In the genomic region with DNA sequence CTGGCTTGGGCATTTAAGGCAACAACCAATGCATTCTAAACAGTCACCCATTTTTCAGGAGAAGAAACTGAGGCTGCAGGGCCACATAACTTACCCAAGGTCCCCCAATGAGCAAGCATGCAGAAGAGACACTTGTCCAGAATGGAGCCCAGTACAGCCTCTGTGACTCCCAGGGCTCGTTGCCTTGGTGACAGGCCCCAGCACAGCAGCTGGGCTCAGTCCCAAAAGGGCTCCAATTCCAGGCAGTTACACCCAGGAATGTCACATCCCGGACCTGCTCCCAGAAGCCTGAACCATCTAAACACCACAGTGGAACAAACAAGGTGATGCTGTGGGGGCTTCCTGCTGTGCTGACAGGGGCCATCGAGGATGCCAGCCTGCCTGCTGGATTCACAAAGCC, we compare ENCODE assay signal across 9 mouse cellular contexts. TPM values are rescaled to one million over a fixed set of nuclear protein-coding genes. Genes with fewer than 3 reads are reported as not detected.
DNase-seq lines count a peak whose midpoint lies in the region; ATAC-seq and TF ChIP-seq lines count a peak whose summit lies in the region.
"Had no signal": no experiment of that assay in that cellular context is flagged by ENCODE, and none has a peak within 500 bp of the region (broad histone marks: within the 10 kb centered on the region; RNA-seq: fewer than 3 reads in every experiment).

No protein-coding gene starts in this region.

- 0 out of 2 replicates have a peak overlapping the region, but pooled peaks have one; percentile 35 for H3K27ac ChIP-seq in hindbrain, embryonic 10.5 days
- H3K27ac ChIP-seq in hindbrain, embryonic 11.5 days (ENCODE audit: low read depth, low read length) = no peak overlapping the region
- no peak overlapping the region for H3K27ac ChIP-seq in hindbrain, postnatal 0 days

- no peak for ATAC-seq in hindbrain, embryonic 11.5 days (ENCODE audit: low FRiP score)
- ATAC-seq in hindbrain, postnatal 0 days = no peak

- no peaks in the 10 kb centered on the region for H3K36me3 ChIP-seq in hindbrain, embryonic 10.5 days
- H3K36me3 ChIP-seq in hindbrain, embryonic 11.5 days (ENCODE audit: control insufficient read depth, insufficient read depth, low read length) = no peaks in the 10 kb centered on the region
- no peaks in the 10 kb centered on the region for H3K36me3 ChIP-seq in hindbrain, postnatal 0 days (ENCODE audit: insufficient read depth, low read length)
- H3K36me3 ChIP-seq: hindbrain, embryonic 15.5 days had no signal

- H3K27me3 ChIP-seq in hindbrain, embryonic 10.5 days (ENCODE audit: insufficient read depth, poor library complexity, severe bottlenecking) = peaks cover 73% of the 10 kb centered on the region
- H3K27me3 ChIP-seq in hindbrain, embryonic 11.5 days (ENCODE audit: control insufficient read depth, insufficient read depth, low read length) = 0 out of 2 replicates have a peak, but pooled peaks cover 2% of the 10 kb centered on the region
- H3K27me3 ChIP-seq in hindbrain, postnatal 0 days (ENCODE audit: insufficient read depth, low read length) = 0 out of 2 replicates have a peak, but pooled peaks cover 5% of the 10 kb centered on the region

- WGBS in hindbrain, embryonic 10.5 days = 37% methylated on average over 3 of the region's 3 CpGs
- 44% methylated on average over 3 of the region's 3 CpGs for WGBS in hindbrain, embryonic 11.5 days
- 15% methylated on average over 3 of the region's 3 CpGs for WGBS in hindbrain, postnatal 0 days

- H3K4me2 ChIP-seq in hindbrain, embryonic 11.5 days (replicated peaks; ENCODE audit: low read depth, low read length) = no peak overlapping the region
- no peak overlapping the region for H3K4me2 ChIP-seq in hindbrain, postnatal 0 days (ENCODE audit: low read depth, low read length)

- no peaks in the 10 kb centered on the region for H3K9me3 ChIP-seq in hindbrain, embryonic 10.5 days
- H3K9me3 ChIP-seq in hindbrain, embryonic 11.5 days (ENCODE audit: control insufficient read depth, low read length) = no peaks in the 10 kb centered on the region
- H3K9me3 ChIP-seq in hindbrain, postnatal 0 days (ENCODE audit: low read length) = no peaks in the 10 kb centered on the region
- H3K9me3 ChIP-seq: hindbrain, embryonic 15.5 days had no signal

- TF ChIP-seq CTCF in hindbrain, postnatal 0 days (IDR thresholded peaks at IDR 0.05; ENCODE audit: low read depth) = no peak

- H3K4me1 ChIP-seq in hindbrain, embryonic 10.5 days (replicated peaks) = peaks cover 64% of the 10 kb centered on the region
- peaks cover 11% of the 10 kb centered on the region for H3K4me1 ChIP-seq in hindbrain, embryonic 11.5 days (replicated peaks; ENCODE audit: control insufficient read depth, insufficient read depth, low read length)
- peaks cover 23% of the 10 kb centered on the region for H3K4me1 ChIP-seq in hindbrain, postnatal 0 days (ENCODE audit: insufficient read depth, low read length)

- H3K9ac ChIP-seq in hindbrain, embryonic 11.5 days (ENCODE audit: low read depth, low read length) = no peak overlapping the region
- peak overlapping the region; percentile 18; the same call in 1 of the 2 replicates for H3K9ac ChIP-seq in hindbrain, postnatal 0 days (replicated peaks; ENCODE audit: low read length)
- H3K9ac ChIP-seq: hindbrain, embryonic 15.5 days had no signal

- H3K4me3 ChIP-seq in hindbrain, embryonic 10.5 days = no peak overlapping the region
- H3K4me3 ChIP-seq in hindbrain, embryonic 11.5 days (ENCODE audit: low read depth, low read length) = no peak overlapping the region
- H3K4me3 ChIP-seq in hindbrain, postnatal 0 days (ENCODE audit: low read length) = no peak overlapping the region
- H3K4me3 ChIP-seq: hindbrain, embryonic 15.5 days had no signal

- no peak for DNase-seq in hindbrain, embryonic 10.5 days (ENCODE audit: low spot score)
- DNase-seq in hindbrain, embryonic 11.5 days (ENCODE audit: low spot score) = no peak
- DNase-seq in urinary bladder, postnatal 14 days (ENCODE audit: low spot score) = peak; percentile 31
- no peak for DNase-seq in urinary bladder, adult 2 months (ENCODE audit: low spot score)
- DNase-seq in hindbrain, postnatal 0 days (ENCODE audit: low spot score) = peak; percentile 35
- no peak for DNase-seq in right cerebral cortex, adult 18-20 months
- no peak for DNase-seq in thymus, postnatal 4 days
- DNase-seq: lung, adult 2 months had no signal

RNA-seq across cellular contexts. Expression of a gene that starts 6.1 kb away (rescaled TPM):
- polyA plus RNA-seq in hindbrain, embryonic 10.5 days (2016; fragmentation: Nextera tagmentation; extraction: Ambion mirVana) = 4.0 and 5.2 TPM in 2 replicates
- polyA plus RNA-seq in hindbrain, embryonic 11.5 days (2014; fragmentation: Nextera tagmentation; extraction: Ambion mirVana) = 3.2 and 5.0 TPM in 2 replicates
- polyA plus RNA-seq in urinary bladder, adult 2 months (2012; rRNA removed) = 90.1 and 101 TPM in 2 replicates
- total RNA-seq in hindbrain, postnatal 0 days (2014; rRNA removed) = 46.5 and 51.1 TPM in 2 replicates
- polyA plus RNA-seq in hindbrain, postnatal 0 days (2015; fragmentation: Nextera tagmentation; extraction: Ambion mirVana) = 12.6 and 14.6 TPM in 2 replicates

Comparison
In these comparisons a context has a peak if more than half of its experiments do, and no peak if none do; other contexts are left out.
1. DNase-seq: peak in urinary bladder, postnatal 14 days (single experiment) and hindbrain, postnatal 0 days (single experiment); none in hindbrain, embryonic 10.5 days (single experiment), hindbrain, embryonic 11.5 days (single experiment), urinary bladder, adult 2 months (single experiment), right cerebral cortex, adult 18-20 months (single experiment) and thymus, postnatal 4 days (single experiment).